Mouse (Mus musculus) CH12.LX (cell line): ENCODE measurements around the gene Sergef. TPM values are rescaled to one million over a fixed set of nuclear protein-coding genes. Genes with fewer than 3 reads are reported as not detected.
A peak's percentile ranks its signal among the peaks of the same experiment; 100 is the strongest.

Source experiments
- DNase-seq: peaks from one replicate; pipeline ENCODE4 v3.0.0-alpha.2; 2013; ENCODE audit errors: extremely low read depth
- H3K27ac ChIP-seq: 2 replicates; pipeline ENCODE4 v1.5.1; 2012; ENCODE audit warnings: low read depth, mild to moderate bottlenecking, control low read depth, moderate library complexity; ENCODE audit not compliant: insufficient read depth
- H3K27me3 ChIP-seq: replicated peaks from 2 replicates; pipeline ENCODE3; 2012; ENCODE audit warnings: inconsistent platforms
- H3K36me3 ChIP-seq, 2 experiments: replicated peaks in 1 of 2; 2 replicates each; pipeline versions ENCODE3 to v1.6.1; 2012; ENCODE audit warnings: inconsistent platforms in 1 of 2, low read length in 1 of 2, mild to moderate bottlenecking in 1 of 2, mixed read lengths in 1 of 2, moderate library complexity in 1 of 2; ENCODE audit not compliant: control insufficient read depth in 1 of 2, insufficient read depth in 1 of 2
- H3K4me1 ChIP-seq, 2 experiments: 2 replicates each; pipeline ENCODE4 v1.6.1; 2012; ENCODE audit warnings: inconsistent platforms in 1 of 2, moderate library complexity in 1 of 2; ENCODE audit not compliant: insufficient read depth in 2 of 2, control insufficient read depth in 1 of 2
- H3K4me2 ChIP-seq: 2 replicates; pipeline ENCODE4 v1.6.1; 2012; ENCODE audit warnings: low read depth, mild to moderate bottlenecking, control low read depth; ENCODE audit not compliant: poor library complexity, insufficient read depth, severe bottlenecking
- H3K4me3 ChIP-seq, 3 experiments: fragments of 150-350 bp in 1 of 3; sonication (generic) in 1 of 3; replicated peaks in 1 of 3; 2 replicates each; pipeline versions ENCODE3 to v1.5.1; 2011 to 2012; ENCODE audit warnings: low read depth in 2 of 3, low read length in 2 of 3, mild to moderate bottlenecking in 2 of 3, moderate library complexity in 2 of 3, control low read depth in 1 of 3, improper control_type of control experiment in 1 of 3, inconsistent platforms in 1 of 3, mixed read lengths in 1 of 3; ENCODE audit not compliant: poor library complexity in 1 of 3
- H3K79me2 ChIP-seq: replicated peaks from 2 replicates; pipeline ENCODE4 v1.6.1; 2012; ENCODE audit warnings: mild to moderate bottlenecking, moderate library complexity; ENCODE audit not compliant: control insufficient read depth, poor library complexity, insufficient read depth, severe bottlenecking; ENCODE audit errors: extremely low read depth
- H3K9ac ChIP-seq: 2 replicates; pipeline ENCODE4 v1.6.1; 2012; ENCODE audit warnings: low read depth, mild to moderate bottlenecking, control low read depth, moderate library complexity; ENCODE audit not compliant: insufficient read depth
- H3K9me3 ChIP-seq: replicated peaks from 2 replicates; pipeline ENCODE3; 2012; ENCODE audit warnings: low read length, inconsistent platforms, mixed read lengths
- BHLHE40 ChIP-seq: IDR thresholded peaks from 2 replicates; pipeline ENCODE4 v1.6.1; 2011; ENCODE audit warnings: mild to moderate bottlenecking, low read depth, low read length, improper control_type of control experiment
- CHD1 ChIP-seq: IDR thresholded peaks from 2 replicates; pipeline ENCODE4 v1.6.1; 2012; ENCODE audit warnings: low read depth, low read length, improper control_type of control experiment, inconsistent platforms
- CTCF ChIP-seq, 2 experiments: IDR thresholded peaks in 1 of 2; conservative IDR thresholded peaks in 1 of 2; 2 replicates each; pipeline ENCODE4 v1.5.1; 2011 to 2012; ENCODE audit warnings: low read depth in 2 of 2, low read length in 2 of 2, improper control_type of control experiment in 1 of 2, inconsistent platforms in 1 of 2, mild to moderate bottlenecking in 1 of 2, moderate library complexity in 1 of 2
- ETS1 ChIP-seq: conservative IDR thresholded peaks from 2 replicates; pipeline ENCODE4 v1.6.1; 2012; ENCODE audit warnings: low read depth, mild to moderate bottlenecking, inconsistent platforms, low read length, improper control_type of control experiment, moderate library complexity
- JUN ChIP-seq: IDR thresholded peaks from 2 replicates; pipeline ENCODE4 v1.6.1; 2011; ENCODE audit warnings: low read depth, mild to moderate bottlenecking, low read length, improper control_type of control experiment, moderate library complexity; ENCODE audit not compliant: insufficient read depth
- MAX ChIP-seq: IDR thresholded peaks from 2 replicates; pipeline ENCODE4 v1.6.1; 2011; ENCODE audit warnings: low read length, improper control_type of control experiment
- MYC ChIP-seq: IDR thresholded peaks from 2 replicates; pipeline ENCODE4 v1.6.1; 2011; ENCODE audit warnings: low read depth, mild to moderate bottlenecking, improper control_type of control experiment, low read length
- NELFE ChIP-seq: IDR thresholded peaks from 2 replicates; pipeline ENCODE4 v1.6.1; 2011; ENCODE audit warnings: low read depth, low read length, improper control_type of control experiment
- POLR2A ChIP-seq: IDR thresholded peaks from 2 replicates; pipeline ENCODE4 v1.6.1; 2011; ENCODE audit warnings: low read depth, mild to moderate bottlenecking, improper control_type of control experiment, low read length
- POLR2AphosphoS2 ChIP-seq: IDR thresholded peaks from 2 replicates; pipeline ENCODE4 v1.6.1; 2011; ENCODE audit warnings: low read depth, low read length, improper control_type of control experiment
- SMC3 ChIP-seq: IDR thresholded peaks from 2 replicates; pipeline ENCODE4 v1.6.1; 2011; ENCODE audit warnings: low read depth, low read length, improper control_type of control experiment
- TBP ChIP-seq: conservative IDR thresholded peaks from 2 replicates; pipeline ENCODE4 v1.6.1; 2011; ENCODE audit warnings: low read depth, low read length, improper control_type of control experiment
- TCF12 ChIP-seq: IDR thresholded peaks from 2 replicates; pipeline ENCODE4 v1.6.1; 2014; ENCODE audit warnings: low read depth, mild to moderate bottlenecking, inconsistent platforms, low read length, improper control_type of control experiment
- USF1 ChIP-seq: IDR thresholded peaks from 2 replicates; pipeline ENCODE4 v1.6.1; 2014; ENCODE audit warnings: low read depth, mild to moderate bottlenecking, inconsistent platforms, low read length, improper control_type of control experiment
- ZC3H11A ChIP-seq: IDR thresholded peaks from 2 replicates; pipeline ENCODE4 v1.6.1; 2012; ENCODE audit warnings: low read depth, mild to moderate bottlenecking, inconsistent platforms, low read length, improper control_type of control experiment
- ZKSCAN1 ChIP-seq: IDR thresholded peaks from 2 replicates; pipeline ENCODE4 v1.6.1; 2012; ENCODE audit warnings: low read depth, inconsistent platforms, low read length, improper control_type of control experiment, borderline replicate concordance
- ZNF384 ChIP-seq: IDR thresholded peaks from 2 replicates; pipeline ENCODE4 v1.6.1; 2012; ENCODE audit warnings: low read depth, low read length, improper control_type of control experiment, inconsistent platforms
- dilution Hi-C: fragments of 300-500 bp; cut with MboI; formaldehyde crosslinking; loops from 2 replicates; pipeline ENCODE4 v1.14.3; 2020; ENCODE audit warnings: low sequenced_read_pairs; ENCODE audit not compliant: extremely low pct_unique_long_range_greater_than_20kb, extremely low pct_ligation_motif_present
- in situ Hi-C: fragments of 300-500 bp; cut with MboI; formaldehyde crosslinking; loops from 3 replicates; pipeline ENCODE4 v1.14.3; 2019; ENCODE audit warnings: low sequenced_read_pairs, low pct_ligation_motif_present, low pct_unique_long_range_greater_than_20kb, mixed read lengths
- polyA plus RNA-seq: library from polyadenylated mRNA; unstranded; fragments of >175 nt; gene quantifications from 2 replicates; pipeline ENCODE4 v1.2.1, GENCODE M21; 2012; ENCODE audit warnings: low read depth; ENCODE audit not compliant: insufficient read length
- total RNA-seq, 2 experiments: library from RNA; depleted of rRNA; stranded (reverse); fragments of 300-350 nt in 1 of 2; fragments of >200 nt in 1 of 2; gene quantifications; 2 replicates each; pipeline ENCODE4 v1.2.3; 2012 to 2014

Gene Sergef
- total and polyA plus RNA-seq, 3 experiments: 13.0 to 18.0 (median 14.1) TPM

GRCm38 (mm10) chr7:46523215-46523614, 116.4 kb downstream of the Sergef start:
- no peak overlapping the region for H3K9ac ChIP-seq
- TF ChIP-seq CTCF (conservative IDR thresholded peaks at IDR 0.05 in 1 of 2, IDR thresholded peaks at IDR 0.05 in 1 of 2; ENCODE audit: low read depth in 2 of 2, low read length in 2 of 2) (peak in 1 of 2 experiments; percentile 4; a peak in 1 of 4 replicates), USF1 (no peak)
- DNase-seq: no peak
- no peak overlapping the region for H3K4me3 ChIP-seq
- no peak overlapping the region for H3K4me2 ChIP-seq
- H3K27me3 ChIP-seq: no peaks in the 10 kb centered on the region
- no peaks in the 10 kb centered on the region for H3K9me3 ChIP-seq
- H3K4me1 ChIP-seq: peaks cover 4 to 54% of the 10 kb centered on the region in 2 experiments; a peak in 2 of 4 replicates
- no peak overlapping the region for H3K27ac ChIP-seq
- dilution Hi-C loops: no loop called here
- no peaks in the 10 kb centered on the region for H3K79me2 ChIP-seq
- in situ Hi-C loops: no loop called here
- H3K36me3 ChIP-seq: peaks cover 0 to 3% of the 10 kb centered on the region in 2 experiments

GRCm38 (mm10) chr7:46521794-46522193, 117.8 kb downstream of the Sergef start:
- H3K4me3 ChIP-seq: no peak overlapping the region
- no peaks in the 10 kb centered on the region for H3K79me2 ChIP-seq
- H3K9ac ChIP-seq: no peak overlapping the region
- H3K4me1 ChIP-seq: peaks cover 4 to 55% of the 10 kb centered on the region in 2 experiments; a peak in 2 of 4 replicates
- no peaks in the 10 kb centered on the region for H3K27me3 ChIP-seq
- dilution Hi-C loops: no loop called here
- no peaks in the 10 kb centered on the region for H3K9me3 ChIP-seq
- DNase-seq: peak; percentile 46
- H3K27ac ChIP-seq: no peak overlapping the region
- no peak for TF ChIP-seq POLR2AphosphoS2
- no peak for TF ChIP-seq ZNF384
- TF ChIP-seq SMC3: no peak
- TF ChIP-seq NELFE: no peak
- peak; percentile 64; the same call in 1 of the 2 replicates for TF ChIP-seq MAX
- TF ChIP-seq TCF12: no peak
- TF ChIP-seq BHLHE40: peak; percentile 52
- TF ChIP-seq ZKSCAN1: no peak
- TF ChIP-seq JUN: no peak
- no peak for TF ChIP-seq ZC3H11A
- TF ChIP-seq MYC: no peak; the same call in 1 of the 2 replicates
- no peak for TF ChIP-seq CHD1
- TF ChIP-seq POLR2A: no peak
- no peak for TF ChIP-seq TBP
- peak; percentile 30 for TF ChIP-seq ETS1
- in situ Hi-C loops: no loop called here
- H3K4me2 ChIP-seq: no peak overlapping the region
- H3K36me3 ChIP-seq: peaks cover 0 to 4% of the 10 kb centered on the region in 2 experiments
